Mouse (Mus musculus): Measurements from ENCODE around the gene Ttc16. TPM values are rescaled to one million over a fixed set of nuclear protein-coding genes. Genes with fewer than 3 reads are reported as not detected.

Gene Ttc16
- total RNA-seq, 1 experiment = 0.94 TPM

DNA sequence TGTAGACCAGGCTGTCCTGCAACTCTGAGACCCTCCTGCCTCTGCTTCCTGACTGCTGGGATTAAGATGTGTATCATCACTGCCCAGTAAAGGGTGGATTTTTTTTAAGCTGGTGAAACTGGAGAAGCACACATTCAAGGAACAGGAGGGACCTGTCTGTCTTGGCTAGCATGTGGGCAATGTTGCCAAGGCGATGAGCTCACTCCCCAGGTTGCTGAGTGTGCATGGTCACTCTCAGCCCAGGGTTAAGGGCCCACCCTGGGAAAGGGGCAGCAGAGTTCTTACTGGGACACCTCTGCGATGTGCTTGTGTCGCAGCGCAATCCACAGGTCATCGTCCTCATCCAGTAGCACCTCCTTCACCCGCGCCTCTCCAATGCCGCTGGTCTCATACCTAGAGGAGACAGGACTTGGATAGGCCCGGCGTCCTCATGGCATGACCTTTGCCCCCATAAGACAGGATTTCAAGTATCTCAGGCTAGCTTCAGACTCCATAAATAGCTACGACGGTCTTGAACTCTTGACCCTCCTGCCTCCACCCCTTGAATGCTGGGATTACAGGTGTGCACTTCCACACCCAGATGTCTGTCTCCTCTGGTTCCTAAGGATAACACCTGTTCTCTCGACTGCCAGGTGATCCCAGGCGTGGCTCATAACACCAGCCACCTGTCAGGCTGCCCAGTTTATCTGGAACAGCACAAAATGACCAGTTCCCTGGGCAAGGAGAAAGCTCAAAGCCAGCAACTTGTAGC, 33.6 kb upstream of the Ttc16 start:
- Histone ChIP-seq H3K36me3 (ENCODE audit: control insufficient read depth, insufficient read depth, low read length, poor library complexity, severe bottlenecking) (no peaks in the 10 kb centered on the region; the same call in 1 of the 2 replicates), H3K4me1 (ENCODE audit: control insufficient read depth in 2 of 2, insufficient read depth in 2 of 2, low read length in 2 of 2, poor library complexity in 1 of 2) (peaks cover 0 to 6% of the 10 kb centered on the region in 2 experiments; a peak in 2 of 4 replicates), H3K9me3 (ENCODE audit: control insufficient read depth, insufficient read depth, low read depth, low read length) (no peaks in the 10 kb centered on the region), H3K9ac (ENCODE audit: insufficient read depth, low read depth, low read length, poor library complexity, severe bottlenecking) (no peak overlapping the region), H3K27ac (ENCODE audit: insufficient read depth, low read depth, low read length, poor library complexity, severe bottlenecking) (no peak overlapping the region), H3K4me3 (ENCODE audit: insufficient read depth in 1 of 2, low read depth in 1 of 2, low read length in 2 of 2, poor library complexity in 1 of 2, severe bottlenecking in 1 of 2) (no peak overlapping the region)
- in situ Hi-C loops (cut with MboI; ENCODE audit: low sequenced_read_pairs in 2 of 2, unreplicated experiment in 2 of 2) = no loop called here
- no peak for DNase-seq (ENCODE audit: low read depth, low spot score)
- TF ChIP-seq ZC3H11A (IDR thresholded peaks at IDR 0.05; ENCODE audit: borderline replicate concordance, low read depth, low read length) (no peak), HCFC1 (IDR thresholded peaks at IDR 0.05; ENCODE audit: borderline replicate concordance, insufficient read depth, low read length) (no peak), CHD2 (IDR thresholded peaks at IDR 0.05; ENCODE audit: low read depth, low read length) (no peak), MAFK (IDR thresholded peaks at IDR 0.05; ENCODE audit: insufficient read depth, low read depth, low read length) (no peak), ZNF384 (IDR thresholded peaks at IDR 0.05; ENCODE audit: low read depth, low read length) (no peak)

DNA sequence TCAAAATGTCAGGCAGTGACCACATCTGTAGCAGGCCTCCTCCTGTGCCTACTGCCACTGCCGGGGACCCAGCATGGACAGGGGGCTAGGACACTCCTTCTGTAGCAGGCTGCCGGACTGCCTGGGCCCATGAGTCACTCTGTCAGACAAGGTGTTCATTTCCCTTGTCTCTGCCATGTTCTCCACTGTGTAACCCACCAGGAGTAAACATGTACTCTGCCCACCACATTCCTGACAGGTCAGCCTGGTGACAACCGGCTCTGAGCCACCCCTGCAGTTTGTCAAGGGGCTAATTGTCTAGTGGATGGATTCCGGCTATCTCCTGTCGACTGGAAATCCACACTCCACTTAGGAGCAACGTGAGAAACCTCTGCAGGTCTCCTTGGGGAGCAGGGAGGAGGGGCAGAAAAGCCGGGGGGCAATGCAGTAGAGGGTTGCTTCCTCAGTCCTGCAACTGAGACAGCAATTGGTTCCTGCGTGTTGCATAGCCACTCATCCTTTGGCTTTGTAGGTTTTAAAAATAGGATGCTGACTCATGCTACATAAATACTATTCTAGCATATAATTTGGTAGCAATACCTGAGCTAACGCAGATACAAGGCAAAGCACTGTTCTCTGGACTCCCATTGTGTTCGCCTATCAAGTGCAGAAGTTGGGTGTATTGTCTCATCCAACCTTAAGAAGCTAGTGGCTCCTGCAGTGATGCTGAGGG, 23.0 kb upstream of the Ttc16 start:
- Histone ChIP-seq H3K4me3 (ENCODE audit: insufficient read depth in 1 of 2, low read depth in 1 of 2, low read length in 2 of 2, poor library complexity in 1 of 2, severe bottlenecking in 1 of 2) (no peak overlapping the region), H3K27ac (ENCODE audit: insufficient read depth, low read depth, low read length, poor library complexity, severe bottlenecking) (no peak overlapping the region), H3K36me3 (ENCODE audit: control insufficient read depth, insufficient read depth, low read length, poor library complexity, severe bottlenecking) (peaks cover 11% of the 10 kb centered on the region; the same call in 1 of the 2 replicates), H3K4me1 (ENCODE audit: control insufficient read depth in 2 of 2, insufficient read depth in 2 of 2, low read length in 2 of 2, poor library complexity in 1 of 2) (no peaks in the 10 kb centered on the region), H3K9me3 (ENCODE audit: control insufficient read depth, insufficient read depth, low read depth, low read length) (no peaks in the 10 kb centered on the region), H3K9ac (ENCODE audit: insufficient read depth, low read depth, low read length, poor library complexity, severe bottlenecking) (no peak overlapping the region)
- no peak for TF ChIP-seq MAFK (IDR thresholded peaks at IDR 0.05; ENCODE audit: insufficient read depth, low read depth, low read length)
- no peak for TF ChIP-seq CHD2 (IDR thresholded peaks at IDR 0.05; ENCODE audit: low read depth, low read length)
- no peak for TF ChIP-seq ZC3H11A (IDR thresholded peaks at IDR 0.05; ENCODE audit: borderline replicate concordance, low read depth, low read length)
- TF ChIP-seq HCFC1 (IDR thresholded peaks at IDR 0.05; ENCODE audit: borderline replicate concordance, insufficient read depth, low read length) = no peak
- TF ChIP-seq ZNF384 (IDR thresholded peaks at IDR 0.05; ENCODE audit: low read depth, low read length) = no peak
- no peak for DNase-seq (ENCODE audit: low read depth, low spot score)
- in situ Hi-C loops (cut with MboI; ENCODE audit: low sequenced_read_pairs in 2 of 2, unreplicated experiment in 2 of 2) = no loop called here

DNA sequence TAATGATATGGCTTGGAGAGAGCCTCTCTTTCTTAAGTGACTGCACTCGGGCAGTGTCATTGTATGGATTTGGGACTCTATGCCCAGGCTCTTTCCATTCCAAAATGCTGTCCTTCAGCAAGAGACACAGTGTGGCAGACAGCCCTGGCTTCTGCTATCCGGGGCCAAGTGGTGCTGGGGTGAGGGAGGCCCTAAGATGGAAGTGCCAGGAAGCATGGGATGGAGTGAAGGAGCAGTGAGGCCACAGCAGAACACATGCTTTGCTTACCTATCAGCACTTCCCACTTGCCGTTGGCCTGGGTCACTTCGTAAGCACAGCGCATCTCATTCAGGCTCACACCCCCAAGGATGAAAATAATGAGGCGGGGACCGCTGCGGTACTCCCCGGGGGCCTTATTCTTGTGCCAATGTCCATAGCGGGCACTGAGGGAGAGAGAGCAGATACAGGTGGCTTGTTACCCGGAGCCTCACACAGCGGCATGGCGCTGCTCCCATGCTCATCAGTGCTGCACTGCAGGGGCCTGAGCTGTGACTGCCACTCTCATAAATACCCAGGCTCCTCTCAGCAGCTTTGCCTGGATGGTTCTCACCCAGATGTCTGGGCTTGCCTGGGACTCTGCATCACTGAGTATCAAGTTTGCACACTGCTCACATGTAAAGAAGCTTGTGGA, 20.4 kb upstream of the Ttc16 start:
- DNase-seq (ENCODE audit: low read depth, low spot score) = no peak
- in situ Hi-C loops (cut with MboI; ENCODE audit: low sequenced_read_pairs in 2 of 2, unreplicated experiment in 2 of 2) = no loop called here
- Histone ChIP-seq H3K27ac (ENCODE audit: insufficient read depth, low read depth, low read length, poor library complexity, severe bottlenecking) (no peak overlapping the region), H3K4me1 (ENCODE audit: control insufficient read depth in 2 of 2, insufficient read depth in 2 of 2, low read length in 2 of 2, poor library complexity in 1 of 2) (no peaks in the 10 kb centered on the region), H3K9ac (ENCODE audit: insufficient read depth, low read depth, low read length, poor library complexity, severe bottlenecking) (no peak overlapping the region), H3K36me3 (ENCODE audit: control insufficient read depth, insufficient read depth, low read length, poor library complexity, severe bottlenecking) (peaks cover 11% of the 10 kb centered on the region; the same call in 1 of the 2 replicates), H3K4me3 (ENCODE audit: insufficient read depth in 1 of 2, low read depth in 1 of 2, low read length in 2 of 2, poor library complexity in 1 of 2, severe bottlenecking in 1 of 2) (0 out of 4 replicates have a peak overlapping the region, but pooled peaks of 1 of the 2 experiments have one; percentile 11), H3K9me3 (ENCODE audit: control insufficient read depth, insufficient read depth, low read depth, low read length) (no peaks in the 10 kb centered on the region)
- TF ChIP-seq ZNF384 (IDR thresholded peaks at IDR 0.05; ENCODE audit: low read depth, low read length) (no peak), MAFK (IDR thresholded peaks at IDR 0.05; ENCODE audit: insufficient read depth, low read depth, low read length) (no peak), HCFC1 (IDR thresholded peaks at IDR 0.05; ENCODE audit: borderline replicate concordance, insufficient read depth, low read length) (no peak), CHD2 (IDR thresholded peaks at IDR 0.05; ENCODE audit: low read depth, low read length) (no peak), ZC3H11A (IDR thresholded peaks at IDR 0.05; ENCODE audit: borderline replicate concordance, low read depth, low read length) (no peak)

DNA sequence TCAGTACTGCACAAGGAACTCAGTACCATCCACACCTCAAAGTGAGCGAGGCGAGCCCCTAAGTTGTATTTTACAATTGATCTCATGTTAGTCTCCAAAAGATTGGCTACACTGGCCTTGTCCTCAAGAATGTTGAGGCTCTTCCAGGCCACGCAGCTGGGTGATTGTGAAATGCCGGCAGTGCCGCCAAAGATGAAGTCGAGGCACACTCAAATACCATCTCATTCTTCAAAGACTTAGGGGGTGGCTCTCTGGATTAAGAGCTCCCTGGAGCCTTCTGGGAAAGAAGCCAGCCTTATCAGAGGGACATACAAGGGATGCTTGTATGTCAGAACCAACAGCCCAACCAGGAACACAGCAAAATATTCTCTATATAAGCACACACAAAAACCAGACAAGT, 15.9 kb upstream of the Ttc16 start:
- H3K4me1 ChIP-seq (ENCODE audit: control insufficient read depth in 2 of 2, insufficient read depth in 2 of 2, low read length in 2 of 2, poor library complexity in 1 of 2) = no peaks in the 10 kb centered on the region
- no peak for TF ChIP-seq ZC3H11A (IDR thresholded peaks at IDR 0.05; ENCODE audit: borderline replicate concordance, low read depth, low read length)
- no peak for TF ChIP-seq ZNF384 (IDR thresholded peaks at IDR 0.05; ENCODE audit: low read depth, low read length)
- no peak for TF ChIP-seq CHD2 (IDR thresholded peaks at IDR 0.05; ENCODE audit: low read depth, low read length)
- TF ChIP-seq MAFK (IDR thresholded peaks at IDR 0.05; ENCODE audit: insufficient read depth, low read depth, low read length) = no peak
- no peak for TF ChIP-seq HCFC1 (IDR thresholded peaks at IDR 0.05; ENCODE audit: borderline replicate concordance, insufficient read depth, low read length)
- H3K9me3 ChIP-seq (ENCODE audit: control insufficient read depth, insufficient read depth, low read depth, low read length) = no peaks in the 10 kb centered on the region
- H3K36me3 ChIP-seq (ENCODE audit: control insufficient read depth, insufficient read depth, low read length, poor library complexity, severe bottlenecking) = no peaks in the 10 kb centered on the region
- H3K4me3 ChIP-seq (ENCODE audit: insufficient read depth in 1 of 2, low read depth in 1 of 2, low read length in 2 of 2, poor library complexity in 1 of 2, severe bottlenecking in 1 of 2) = no peak overlapping the region
- no peak overlapping the region for H3K9ac ChIP-seq (ENCODE audit: insufficient read depth, low read depth, low read length, poor library complexity, severe bottlenecking)
- no peak overlapping the region for H3K27ac ChIP-seq (ENCODE audit: insufficient read depth, low read depth, low read length, poor library complexity, severe bottlenecking)
- in situ Hi-C loops (cut with MboI; ENCODE audit: low sequenced_read_pairs in 2 of 2, unreplicated experiment in 2 of 2) = no loop called here
- DNase-seq (ENCODE audit: low read depth, low spot score) = no peak

Data from ES-E14 (cell line).